Mouse (Mus musculus) E14TG2a.4 (cell line): ENCODE results near the gene Ltc4s.

Experiments
- CTCF ChIP-seq: conservative IDR thresholded peaks from 2 replicates; pipeline ENCODE4 v1.5.1; 2014; ENCODE audit warnings: low read length
- NANOG ChIP-seq: IDR thresholded peaks from 2 replicates; pipeline ENCODE4 v1.6.1; 2014; ENCODE audit warnings: borderline replicate concordance, low read length, mixed read lengths
- POU5F1 ChIP-seq: IDR thresholded peaks from 2 replicates; pipeline ENCODE4 v1.6.1; 2014; ENCODE audit warnings: low read length, borderline replicate concordance

- no peak for TF ChIP-seq CTCF
- no peak for TF ChIP-seq NANOG
- TF ChIP-seq POU5F1: no peak
Observed at GRCm38 (mm10) chr11:50236540-50236936, 1.9 kb downstream of the Ltc4s start.
